Mouse (Mus musculus) testis, adult 2 months (tissue): ENCODE data around the gene Aif1.

Source experiments
- CTCF ChIP-seq: fragments of 200-500 bp; IDR thresholded peaks from 2 replicates; pipeline ENCODE4 v1.5.1; 2012; ENCODE audit warnings: low read depth, mild to moderate bottlenecking, inconsistent platforms, low read length, moderate library complexity; ENCODE audit not compliant: control insufficient read depth, insufficient read depth, insufficient replicate concordance
- POLR2A ChIP-seq: fragments of 200-500 bp; IDR thresholded peaks from 2 replicates; pipeline ENCODE4 v1.6.1; 2012; ENCODE audit warnings: low read depth, mild to moderate bottlenecking, inconsistent platforms, low read length, moderate library complexity; ENCODE audit not compliant: control insufficient read depth

GRCm38 (mm10) chr17:35159638-35160037 lies 16.2 kb downstream of the Aif1 start:
- TF ChIP-seq POLR2A (no peak), CTCF (no peak)
